Mouse (Mus musculus) adrenal gland (tissue): ENCODE measurements at regions not wholly inside any gene's neighbourhood (a gene's known extent, or its start where the extent isn't known, plus 50 kb on each side); places are given as distances from the start of the nearest gene placed in this dataset.
"Not testable (repeated sequence)": the region's sequence is repeated elsewhere in the genome, so short reads cannot be mapped to it uniquely, and the experiment has no call there.

Source experiments
- intact Hi-C: fragments of 180-260 bp; cut with DNase I; formaldehyde crosslinking; loops from one replicate; pipeline ENCODE4 v1.15.1; 2025

DNA sequence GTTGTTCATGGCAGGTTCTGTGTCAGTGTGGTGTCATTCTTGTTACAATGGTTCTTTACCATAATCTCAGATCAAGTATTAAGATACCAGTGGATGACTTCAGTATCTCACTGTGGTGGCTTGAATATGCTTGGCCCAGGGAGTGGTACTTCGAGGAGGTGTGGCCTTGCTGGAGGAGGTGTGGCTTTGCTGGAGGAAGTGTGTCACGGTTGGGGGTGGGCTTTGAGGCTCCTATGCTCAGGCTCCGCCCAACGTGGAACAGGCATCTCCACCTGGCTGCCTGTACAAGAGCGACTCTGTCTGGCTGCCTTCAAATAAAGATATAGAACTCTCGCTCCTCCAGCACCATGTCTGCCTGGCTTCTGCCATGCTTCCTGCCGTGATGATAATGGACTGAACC is 63.6 kb downstream of the Cd2 start:
- intact Hi-C loops = no loop called here

DNA sequence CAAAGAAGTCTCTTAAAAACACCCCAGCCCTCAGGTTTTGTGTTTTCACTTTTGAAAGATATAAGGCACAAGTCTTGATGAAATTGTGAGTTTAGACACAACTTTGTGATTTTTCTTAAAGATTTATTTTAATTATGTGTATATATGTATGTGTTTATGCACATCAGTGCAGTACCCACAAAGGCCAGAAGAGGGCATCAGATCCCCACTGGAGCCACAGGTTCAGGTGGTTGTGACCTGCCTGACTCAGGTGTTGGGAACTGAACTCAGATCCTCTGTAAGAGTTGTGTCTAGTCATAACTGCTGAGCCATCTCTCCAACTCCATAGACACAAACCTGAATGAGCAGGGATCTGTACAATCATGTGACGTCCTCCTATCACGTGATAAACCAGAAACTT is 67.8 kb downstream of the Cd2 start:
- intact Hi-C loops = no loop called here

DNA sequence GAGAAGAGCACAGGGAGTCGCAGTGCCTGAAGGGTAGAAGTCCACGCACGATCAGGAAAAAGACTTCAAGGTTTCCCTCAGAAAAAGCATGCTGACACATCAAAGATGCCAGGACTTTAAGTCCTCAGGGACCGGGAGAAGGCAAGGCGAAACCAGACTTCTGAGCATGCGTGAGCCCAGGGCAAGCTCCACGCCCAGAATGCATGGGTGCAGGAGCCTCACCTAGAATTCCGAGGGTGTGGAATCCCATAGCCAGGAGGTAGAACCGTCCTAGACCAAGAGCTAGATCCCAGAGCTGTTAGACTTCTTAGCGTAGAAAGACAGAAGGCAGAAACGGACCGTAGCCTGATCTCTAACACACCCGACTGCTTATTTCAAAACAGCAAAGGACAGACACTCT is 71.0 kb downstream of the Cd2 start:
- intact Hi-C loops = no loop called here

DNA sequence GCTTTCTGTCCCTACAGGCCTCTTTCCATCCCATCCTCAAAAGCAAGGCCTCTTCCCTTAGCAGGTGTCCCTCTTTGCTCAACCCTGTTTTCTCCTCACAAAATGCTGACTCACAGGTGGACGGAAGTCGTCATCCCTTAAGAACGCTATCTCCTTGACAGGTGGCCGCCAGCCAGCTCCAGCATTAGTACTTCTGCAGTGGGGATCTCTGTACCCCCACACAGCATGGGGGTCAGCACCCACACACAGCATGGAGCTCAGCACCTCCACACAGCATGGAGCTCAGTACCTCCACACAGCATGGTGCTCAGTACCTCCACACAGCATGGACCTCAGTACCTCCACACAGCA is 74.6 kb downstream of the Cd2 start:
- intact Hi-C loops = no loop called here

DNA sequence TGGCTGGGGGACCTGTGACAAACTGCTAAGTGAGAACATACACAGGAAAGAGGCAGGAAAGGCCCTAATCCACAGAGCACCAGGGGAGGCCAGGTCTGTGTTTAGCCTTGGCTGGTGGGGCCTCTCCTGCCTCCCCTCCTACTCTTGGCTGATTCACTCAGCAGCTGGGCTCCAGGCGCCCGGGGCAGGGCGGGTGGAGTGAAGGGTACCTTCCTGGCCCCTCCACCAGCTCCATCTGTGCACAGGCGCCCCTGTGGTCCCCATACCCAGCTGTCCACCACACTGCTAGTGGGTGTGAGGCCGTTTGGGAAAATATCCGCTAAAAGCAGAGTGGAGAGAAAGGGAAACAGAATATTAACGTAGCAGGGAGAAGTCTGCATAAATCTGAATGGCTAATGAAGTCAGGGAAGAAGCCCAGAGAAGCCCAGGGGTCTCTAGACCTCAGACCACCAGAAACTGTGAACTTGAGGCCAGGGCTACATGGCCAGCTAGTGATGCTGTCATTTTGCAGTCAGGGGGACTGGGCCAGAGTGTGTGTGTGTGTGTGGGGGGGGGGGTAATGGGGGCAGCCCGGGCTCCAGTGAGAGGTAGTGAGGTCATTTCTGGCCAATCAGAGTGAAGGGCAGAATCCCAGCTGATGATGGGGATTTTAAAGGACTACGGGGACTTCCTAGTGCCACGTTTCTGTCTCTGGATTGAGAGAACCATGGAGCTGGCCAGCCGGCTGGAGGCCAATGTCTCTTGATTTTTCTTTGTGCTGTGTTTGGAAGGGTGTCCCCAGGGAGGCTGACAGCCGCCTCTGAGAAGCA is 75.1 kb downstream of the Cd2 start:
- intact Hi-C loops = no loop called here

GRCm38 (mm10) chr3:101211936-101212335 is 75.8 kb downstream of the Cd2 start:
- intact Hi-C loops = no loop called here

- intact Hi-C loops = no loop called here
These were observed 78.2 kb downstream of the Cd2 start for GRCm38 (mm10) chr3:101209546-101209945.

- intact Hi-C loops = no loop called here
These were observed 79.0 kb downstream of the Cd2 start for GRCm38 (mm10) chr3:101208751-101209150.

DNA sequence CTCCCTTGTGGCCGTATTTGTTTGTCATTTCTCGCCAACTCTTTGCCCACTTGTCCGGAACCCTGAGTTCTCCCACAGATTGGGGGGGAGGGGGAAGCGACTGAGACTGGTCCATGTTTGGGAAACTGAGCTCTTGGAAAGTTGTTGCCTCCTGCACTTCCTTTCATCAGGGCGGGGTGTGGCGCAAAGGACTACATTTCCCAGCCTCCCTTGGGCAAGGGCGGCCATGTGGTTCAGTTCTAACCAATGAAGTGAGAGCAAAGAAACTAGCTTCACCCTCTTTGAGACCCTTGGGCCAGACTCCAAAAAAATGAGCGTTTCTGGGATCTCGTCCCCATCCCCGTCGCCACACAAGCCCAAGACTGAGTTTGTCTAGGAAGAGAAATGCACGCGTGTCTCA is 81.6 kb downstream of the Cd2 start:
- intact Hi-C loops = not testable (repeated sequence)

DNA sequence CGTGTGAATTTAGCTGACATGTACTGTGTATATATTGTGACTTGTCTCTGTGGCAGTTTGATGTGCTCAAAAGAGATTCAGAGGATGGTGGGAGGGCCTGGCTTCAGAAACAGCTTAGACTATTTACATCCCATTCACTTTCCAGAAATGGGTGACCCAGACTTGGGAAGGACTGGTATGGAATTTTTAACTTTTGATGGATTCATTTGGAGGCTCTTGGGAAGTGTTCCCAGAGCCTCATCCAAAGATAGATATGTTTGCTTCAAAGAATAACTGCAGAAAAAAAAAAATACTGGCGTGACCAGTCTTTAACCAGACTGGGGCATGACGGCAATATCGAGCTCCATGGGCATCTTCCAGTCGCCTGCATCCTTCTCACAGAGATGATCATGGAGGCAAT is 84.6 kb upstream of the Ptgfrn start:
- intact Hi-C loops = no loop called here

GRCm38 (mm10) chr3:101194319-101194718 is 84.2 kb upstream of the Ptgfrn start:
- intact Hi-C loops = no loop called here

DNA sequence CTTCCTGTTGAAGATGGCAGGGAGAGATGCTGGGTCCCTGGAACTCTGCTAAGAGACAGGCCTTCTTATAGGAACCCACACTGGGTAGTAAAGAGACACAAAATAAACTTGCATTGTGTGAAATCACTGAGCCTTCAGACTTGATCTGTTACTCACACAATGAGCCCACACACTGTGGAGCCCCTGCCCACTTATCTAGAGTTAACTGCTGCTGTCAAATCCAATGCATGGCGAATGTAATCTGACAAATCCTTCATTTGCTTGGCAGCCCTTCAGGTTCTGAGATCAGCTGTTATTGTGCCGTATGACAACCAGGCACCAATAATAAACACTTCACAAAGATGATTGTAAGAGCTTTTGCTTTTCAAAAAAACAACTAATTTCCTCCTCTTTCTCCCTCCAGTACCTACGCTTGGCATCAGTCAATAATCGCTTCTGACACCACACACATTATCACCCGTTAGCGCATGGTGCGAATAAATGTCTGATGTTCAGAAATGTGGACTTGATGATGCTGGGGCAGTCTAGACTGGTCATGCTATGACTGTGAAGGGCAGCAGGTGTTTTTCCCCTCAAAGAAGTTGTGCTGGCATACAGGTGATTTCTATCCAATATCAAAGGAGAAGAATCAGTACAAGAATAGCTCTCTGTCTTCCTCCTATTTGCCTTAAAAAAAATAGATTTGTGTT is 81.4 kb upstream of the Ptgfrn start:
- intact Hi-C loops = no loop called here

DNA sequence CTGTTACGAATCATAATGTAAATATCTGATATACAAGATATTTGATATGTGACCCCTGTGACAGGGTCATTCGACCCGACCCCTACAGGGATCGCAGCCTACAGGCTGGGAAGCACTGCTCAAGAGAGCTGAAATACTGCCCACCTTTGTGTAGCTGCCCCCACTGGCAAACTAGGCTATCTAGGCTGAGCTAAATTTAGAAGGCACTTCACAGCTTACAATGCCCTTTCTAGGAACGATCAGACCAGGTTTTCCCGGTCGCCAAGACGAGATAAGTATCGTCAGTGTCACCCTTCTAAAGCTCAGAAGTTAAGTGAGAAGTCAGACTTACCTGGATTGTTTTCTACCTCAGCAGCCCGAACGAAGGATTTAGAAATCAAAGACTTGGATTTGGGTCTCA is 71.9 kb upstream of the Ptgfrn start:
- intact Hi-C loops = no loop called here

DNA sequence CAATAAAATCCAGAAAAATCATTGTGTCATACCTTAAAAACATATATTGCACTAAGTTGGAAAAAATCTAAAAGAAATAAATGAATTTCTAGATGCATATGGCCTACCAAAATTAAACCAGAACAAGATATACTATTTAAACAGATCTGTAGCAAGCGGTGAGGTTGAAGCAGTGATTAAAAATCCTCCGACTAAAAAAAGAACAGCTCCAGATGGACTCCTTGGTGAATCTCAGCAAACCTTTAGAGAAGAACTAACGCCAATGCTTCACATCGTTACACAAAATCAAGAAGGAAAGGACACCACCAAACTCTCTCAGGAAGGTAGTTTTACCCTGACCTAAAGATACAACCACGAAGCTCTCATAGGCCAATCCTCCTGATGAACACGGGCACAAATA is 63.9 kb upstream of the Ptgfrn start:
- intact Hi-C loops = no loop called here

- intact Hi-C loops = no loop called here
These were observed 60.2 kb upstream of the Ptgfrn start for GRCm38 (mm10) chr3:101170037-101171019.

GRCm38 (mm10) chr3:101167026-101167425 is 56.9 kb upstream of the Ptgfrn start:
- intact Hi-C loops = no loop called here

DNA sequence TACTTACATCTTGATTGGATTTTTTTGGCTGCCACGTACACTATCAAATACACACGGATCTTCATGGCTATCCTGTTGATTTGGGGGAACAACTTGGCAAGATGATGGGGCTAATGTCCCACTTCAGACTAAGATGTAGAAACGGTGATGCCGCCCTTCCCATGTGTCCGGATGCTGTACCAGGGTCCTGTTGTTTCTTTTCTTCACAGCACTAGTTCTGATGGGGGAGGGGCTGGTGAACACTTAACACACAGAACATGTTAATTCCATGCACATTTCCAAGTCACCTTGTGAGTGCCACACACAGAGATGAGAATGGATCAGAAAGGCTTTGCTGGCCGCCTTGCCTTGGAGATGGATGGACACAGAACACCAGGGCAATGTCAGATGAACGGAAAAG is 56.5 kb upstream of the Ptgfrn start:
- intact Hi-C loops = no loop called here

DNA sequence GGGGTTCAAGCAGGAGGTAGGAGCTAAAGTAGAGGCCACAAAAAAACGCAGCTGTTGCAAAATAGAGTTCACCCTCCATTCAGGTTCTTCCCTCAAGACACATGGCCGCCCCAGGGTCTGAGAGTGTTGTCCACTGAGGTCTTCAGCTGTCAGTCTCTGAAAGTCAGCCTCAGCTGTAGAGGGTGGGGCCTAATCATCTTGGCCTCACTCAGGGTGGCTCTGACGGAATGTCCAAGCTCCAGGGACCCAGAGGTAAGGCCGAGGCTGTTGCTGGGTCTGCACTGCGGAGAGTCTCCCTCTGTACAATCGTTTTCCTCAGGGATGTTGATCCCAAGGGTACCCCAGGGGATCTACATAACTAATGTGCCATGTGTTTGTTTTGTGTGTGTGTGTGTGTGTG is 55.2 kb upstream of the Ptgfrn start:
- intact Hi-C loops = no loop called here

GRCm38 (mm10) chr3:101164771-101165170 is 54.7 kb upstream of the Ptgfrn start:
- intact Hi-C loops = loop anchor here (5.0 kb wide), 1 partner anchor 133 kb away; no protein-coding TSS in a partner anchor

DNA sequence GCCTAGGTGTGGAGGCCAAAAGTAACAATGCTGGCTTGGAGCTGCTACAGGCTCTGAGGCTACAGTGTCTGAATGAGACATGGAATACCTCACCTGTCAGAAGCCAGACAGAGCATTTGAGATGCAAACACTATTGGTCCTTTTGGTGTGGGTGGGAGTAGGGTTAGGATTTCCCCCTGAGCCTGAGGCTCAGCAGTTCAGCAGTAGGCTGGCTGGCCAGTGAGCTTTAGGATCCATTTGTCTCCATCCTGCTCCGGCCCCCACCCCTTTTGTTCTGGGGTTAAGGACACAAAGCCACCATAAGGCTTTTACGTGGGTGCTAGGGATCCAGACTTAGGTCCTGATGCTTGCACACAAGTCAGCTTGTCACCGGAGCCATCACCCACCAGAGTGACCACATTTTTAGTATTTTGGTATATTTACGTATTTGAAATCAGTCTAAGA is 53.9 kb upstream of the Ptgfrn start:
- intact Hi-C loops = loop anchor here (5.0 kb wide), 1 partner anchor 133 kb away; no protein-coding TSS in a partner anchor

- intact Hi-C loops = loop anchor here (5.0 kb wide), 1 partner anchor 134 kb away; no protein-coding TSS in a partner anchor
These were observed 53.3 kb upstream of the Ptgfrn start for GRCm38 (mm10) chr3:101163160-101163990.
